8 mouse cellular contexts compared by ENCODE assay signal in genomic region chr11:60726601-60727391, GRCm38 (mm10). TPM values are rescaled to one million over a fixed set of nuclear protein-coding genes. Genes with fewer than 3 reads are reported as not detected.
DNase-seq lines count a peak whose midpoint lies in the region; ATAC-seq and TF ChIP-seq lines count a peak whose summit lies in the region.

Flii (minus strand) TSS chr11:60727263.

- peak; percentile 36 for TF ChIP-seq POLR2A in kidney, adult 2 months (IDR thresholded peaks at IDR 0.05; ENCODE audit: low read depth, low read length)
- TF ChIP-seq POLR2A in limb, embryonic 14.5 days (IDR thresholded peaks at IDR 0.05; ENCODE audit: borderline replicate concordance, extremely low read depth, insufficient read depth, insufficient read length), result no peak

- peak; percentile 64; the same call in 1 of the 2 replicates for ATAC-seq in embryonic facial prominence, embryonic 12.5 days (ENCODE audit: insufficient number of reproducible peaks, insufficient read depth, low FRiP score, low TSS enrichment)
- peak; percentile 76 for ATAC-seq in limb, embryonic 14.5 days (ENCODE audit: low FRiP score, low read depth)
- peak; percentile 66 for ATAC-seq in midbrain, embryonic 16.5 days

- H3K27me3 ChIP-seq in embryonic facial prominence, embryonic 12.5 days, result no peaks in the 10 kb centered on the region
- no peaks in the 10 kb centered on the region for H3K27me3 ChIP-seq in kidney, adult 2 months (replicated peaks; ENCODE audit: control insufficient read depth, insufficient read depth, low read length)
- no peaks in the 10 kb centered on the region for H3K27me3 ChIP-seq in limb, embryonic 14.5 days (ENCODE audit: control insufficient read depth, insufficient read depth, low read length)
- H3K27me3 ChIP-seq in midbrain, embryonic 16.5 days (ENCODE audit: control insufficient read depth, insufficient read depth, low read depth, low read length), result no peaks in the 10 kb centered on the region

- peak within 1 kb of the TSS; percentile 86 for H3K4me3 ChIP-seq in embryonic facial prominence, embryonic 12.5 days
- H3K4me3 ChIP-seq in kidney, adult 2 months (ENCODE audit: insufficient read depth, low read depth, low read length), result peak within 1 kb of the TSS; percentile 63
- peak within 1 kb of the TSS; percentile 86 for H3K4me3 ChIP-seq in limb, embryonic 14.5 days (replicated peaks; ENCODE audit: low read length)
- H3K4me3 ChIP-seq in midbrain, embryonic 16.5 days (ENCODE audit: low read depth, low read length), result peak within 1 kb of the TSS; percentile 87

- H3K36me3 ChIP-seq in embryonic facial prominence, embryonic 12.5 days, result peaks cover 42% of the 10 kb centered on the region
- H3K36me3 ChIP-seq in kidney, adult 2 months (ENCODE audit: control insufficient read depth, insufficient read depth, low read length), result no peaks in the 10 kb centered on the region
- peaks cover 47% of the 10 kb centered on the region for H3K36me3 ChIP-seq in limb, embryonic 14.5 days (ENCODE audit: control insufficient read depth, insufficient read depth, low read length)
- peaks cover 23% of the 10 kb centered on the region for H3K36me3 ChIP-seq in midbrain, embryonic 16.5 days (ENCODE audit: control insufficient read depth, insufficient read depth, low read length)

- peak; percentile 40; the same call in 1 of the 2 replicates for TF ChIP-seq CTCF in kidney, adult 2 months (conservative IDR thresholded peaks at IDR 0.05; ENCODE audit: insufficient read depth, insufficient read length, low read depth, low read length)

- H3K9ac ChIP-seq in embryonic facial prominence, embryonic 12.5 days, result peak within 1 kb of the TSS; percentile 89
- H3K9ac ChIP-seq in limb, embryonic 14.5 days (ENCODE audit: low read depth, low read length, severe bottlenecking), result peak within 1 kb of the TSS; percentile 81
- H3K9ac ChIP-seq in midbrain, embryonic 16.5 days (ENCODE audit: low read depth, low read length), result peak within 1 kb of the TSS; percentile 95

- no peaks in the 10 kb centered on the region for H3K9me3 ChIP-seq in embryonic facial prominence, embryonic 12.5 days
- no peaks in the 10 kb centered on the region for H3K9me3 ChIP-seq in limb, embryonic 14.5 days (ENCODE audit: control insufficient read depth, low read length)
- no peaks in the 10 kb centered on the region for H3K9me3 ChIP-seq in midbrain, embryonic 16.5 days (replicated peaks; ENCODE audit: control insufficient read depth, low read length, poor library complexity, severe bottlenecking)

- WGBS in embryonic facial prominence, embryonic 12.5 days, result under 1% methylated on average over 71 of the region's 71 CpGs
- WGBS in kidney, adult 2 months, result under 1% methylated on average over 71 of the region's 71 CpGs
- under 1% methylated on average over 45 of the region's 71 CpGs for WGBS in limb, embryonic 14.5 days
- under 1% methylated on average over 51 of the region's 71 CpGs for WGBS in midbrain, embryonic 16.5 days

- H3K27ac ChIP-seq in embryonic facial prominence, embryonic 12.5 days, result peak within 1 kb of the TSS; percentile 87
- peak within 1 kb of the TSS; percentile 86 for H3K27ac ChIP-seq in kidney, adult 2 months (ENCODE audit: insufficient read depth, low read depth, low read length)
- H3K27ac ChIP-seq in limb, embryonic 14.5 days (replicated peaks; ENCODE audit: low read depth, low read length), result peak within 1 kb of the TSS; percentile 72
- peak within 1 kb of the TSS; percentile 91 for H3K27ac ChIP-seq in midbrain, embryonic 16.5 days (ENCODE audit: low read length)

- peak; percentile 71 for DNase-seq in 3T3-L1 (ENCODE audit: low read depth, low spot score)
- DNase-seq in adrenal gland, postnatal 25 days, result peak; percentile 87
- peak; percentile 87 to 89 for DNase-seq in heart, adult 18-20 months
- DNase-seq in kidney, adult 2 months, result peak; percentile 87
- peak; percentile 73 for DNase-seq in limb, embryonic 14.5 days (ENCODE audit: low spot score)
- DNase-seq in spleen, postnatal 10 days (ENCODE audit: low spot score in 2 of 2), result peak; percentile 88 to 91

- peaks cover 21% of the 10 kb centered on the region for H3K4me1 ChIP-seq in embryonic facial prominence, embryonic 12.5 days
- H3K4me1 ChIP-seq in kidney, adult 2 months (ENCODE audit: control insufficient read depth, insufficient read depth, low read length), result peaks cover 5% of the 10 kb centered on the region; the same call in 1 of the 2 replicates
- H3K4me1 ChIP-seq in limb, embryonic 14.5 days (ENCODE audit: control insufficient read depth, insufficient read depth, low read length), result peaks cover 21% of the 10 kb centered on the region
- peaks cover 20% of the 10 kb centered on the region for H3K4me1 ChIP-seq in midbrain, embryonic 16.5 days (ENCODE audit: control insufficient read depth, insufficient read depth, low read length)

- H3K4me2 ChIP-seq in embryonic facial prominence, embryonic 12.5 days (replicated peaks), result peak within 1 kb of the TSS; percentile 74
- H3K4me2 ChIP-seq in limb, embryonic 14.5 days (replicated peaks; ENCODE audit: low read depth, low read length, severe bottlenecking), result peak within 1 kb of the TSS; percentile 77
- H3K4me2 ChIP-seq in midbrain, embryonic 16.5 days (ENCODE audit: low read length), result peak within 1 kb of the TSS; percentile 84

RNA-seq across cellular contexts. Expression of gene Flii, which starts in this region (rescaled TPM):
- total RNA-seq in adrenal gland, postnatal 25 days (2021), result 167 and 175 TPM in 2 replicates
- 72.9 and 76.2 TPM in 2 replicates for polyA plus RNA-seq in embryonic facial prominence, embryonic 12.5 days (2016; fragmentation: Nextera tagmentation; extraction: Ambion mirVana)
- 100 to 1,000 TPM; 124 to 129 TPM for total RNA-seq in heart, adult 18-20 months (2021)
- polyA plus RNA-seq in kidney, adult 2 months (2012; rRNA removed), result 164 and 176 TPM in 2 replicates
- polyA plus RNA-seq in limb, embryonic 14.5 days (2012; rRNA removed), result 120 and 138 TPM in 2 replicates
- polyA plus RNA-seq in limb, embryonic 14.5 days (2014; fragmentation: Nextera tagmentation; extraction: Ambion mirVana), result 66.3 and 70.1 TPM in 2 replicates
- polyA plus RNA-seq in midbrain, embryonic 16.5 days (2015; fragmentation: Nextera tagmentation; extraction: Ambion mirVana), result 78.5 and 79.2 TPM in 2 replicates

Comparison
In these comparisons a context has a peak if more than half of its experiments do, and no peak if none do; other contexts are left out.
1. Peak in every context shown above with its lines: DNase-seq, ATAC-seq, H3K4me3 ChIP-seq and H3K27ac ChIP-seq.